In the genomic region with DNA sequence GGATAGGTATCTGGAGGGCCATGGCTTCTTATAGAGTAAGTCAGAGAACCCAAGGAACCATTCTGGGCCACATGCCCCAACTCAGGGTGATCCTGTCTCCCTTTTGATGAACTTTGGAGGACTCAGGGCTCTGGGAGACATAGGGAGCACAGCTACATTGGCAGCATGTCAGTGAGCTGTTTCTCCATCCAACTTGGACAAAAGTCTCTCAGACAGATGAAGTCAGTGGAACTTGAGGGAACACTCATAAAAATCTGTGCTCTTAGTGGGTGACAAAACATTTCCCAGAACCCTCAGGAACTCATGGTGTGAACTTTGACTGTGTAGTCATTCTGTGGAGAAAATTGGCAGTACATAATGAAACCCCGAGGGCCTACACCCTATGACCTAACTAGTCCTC, we compare ENCODE assay signal across 26 mouse cellular contexts. TPM values are rescaled to one million over a fixed set of nuclear protein-coding genes. Genes with fewer than 3 reads are reported as not detected.
DNase-seq lines count a peak whose midpoint lies in the region; ATAC-seq lines count a peak whose summit lies in the region.
"Had no signal": no experiment of that assay in that cellular context is flagged by ENCODE, and none has a peak within 500 bp of the region (broad histone marks: within the 10 kb centered on the region; RNA-seq: fewer than 3 reads in every experiment).

No protein-coding gene starts in this region.

- no peaks in the 10 kb centered on the region for H3K9me3 ChIP-seq in heart, embryonic 11.5 days (replicated peaks; ENCODE audit: control insufficient read depth, low read length)
- H3K9me3 ChIP-seq: hindbrain, embryonic 13.5 days; kidney, embryonic 15.5 days; limb, embryonic 13.5 days; liver, embryonic 12.5 days had no signal

- no peaks in the 10 kb centered on the region for H3K4me1 ChIP-seq in heart, embryonic 11.5 days (ENCODE audit: control insufficient read depth, insufficient read depth, low read length)
- H3K4me1 ChIP-seq: hindbrain, embryonic 13.5 days; kidney, embryonic 15.5 days; liver, embryonic 12.5 days had no signal

- H3K4me2 ChIP-seq in heart, embryonic 11.5 days = no peak overlapping the region
- H3K4me2 ChIP-seq: hindbrain, embryonic 13.5 days; kidney, embryonic 15.5 days; limb, embryonic 13.5 days; liver, embryonic 12.5 days had no signal

- WGBS in heart, embryonic 11.5 days (ENCODE audit: insufficient replicate concordance) = 80% methylated on average over 1 of the region's 1 CpGs

- intact Hi-C loops in heart, postnatal 36 days (cut with DNase I) = no loop called here

- no peak overlapping the region for H3K9ac ChIP-seq in heart, embryonic 11.5 days (ENCODE audit: low read depth, low read length)
- H3K9ac ChIP-seq: forebrain, postnatal 0 days; hindbrain, embryonic 13.5 days; kidney, embryonic 15.5 days; limb, embryonic 13.5 days; liver, embryonic 12.5 days had no signal

- no peak for ATAC-seq in heart, embryonic 11.5 days (replicated peaks; ENCODE audit: insufficient number of reproducible peaks, low FRiP score, low TSS enrichment)
- no peak for ATAC-seq in erythroid progenitor cell, adult 5-6 weeks (replicated peaks; ENCODE audit: low FRiP score, poor library complexity, severe bottlenecking)
- ATAC-seq: CD4-positive, CD25-positive, alpha-beta regulatory T cell, adult 4 months; forebrain, postnatal 0 days; liver, embryonic 12.5 days had no signal

- H3K27ac ChIP-seq in heart, embryonic 11.5 days (ENCODE audit: low read depth, low read length) = no peak overlapping the region
- H3K27ac ChIP-seq: hindbrain, embryonic 13.5 days; kidney, embryonic 15.5 days; limb, embryonic 13.5 days; liver, embryonic 12.5 days had no signal

- H3K4me3 ChIP-seq in heart, embryonic 11.5 days (ENCODE audit: low read depth, low read length) = no peak overlapping the region
- H3K4me3 ChIP-seq: hindbrain, embryonic 13.5 days; kidney, embryonic 15.5 days; limb, embryonic 13.5 days; liver, embryonic 12.5 days had no signal

- no peaks in the 10 kb centered on the region for H3K36me3 ChIP-seq in heart, embryonic 11.5 days (ENCODE audit: control insufficient read depth, insufficient read depth, low read length)
- H3K36me3 ChIP-seq: hindbrain, embryonic 13.5 days; kidney, embryonic 15.5 days; limb, embryonic 13.5 days; liver, embryonic 12.5 days had no signal

- no peaks in the 10 kb centered on the region for H3K27me3 ChIP-seq in heart, embryonic 11.5 days (ENCODE audit: control insufficient read depth, insufficient read depth, low read length)
- H3K27me3 ChIP-seq: hindbrain, embryonic 13.5 days; kidney, embryonic 15.5 days; limb, embryonic 13.5 days; liver, embryonic 12.5 days had no signal

- DNase-seq in adrenal gland, adult 8-10 months = peak; percentile 3
- no peak for DNase-seq in adrenal gland, adult 18-20 months (ENCODE audit: low spot score in 2 of 2)
- peak; percentile 66 to 79 for DNase-seq in heart, adult 18-20 months
- DNase-seq in gastrocnemius, postnatal 25 days = peak; percentile 57
- peak; percentile 37 to 62 for DNase-seq in heart, postnatal 36 days
- DNase-seq in frontal cortex, postnatal 36 days (ENCODE audit: low spot score in 2 of 2) = no peak
- DNase-seq: cerebellum, adult 11 months; cerebellum, postnatal 10 days; forebrain, postnatal 0 days; kidney, adult 11 months; kidney, postnatal 36 days; lung, adult 2 months; midbrain, embryonic 14.5 days had no signal

RNA-seq across cellular contexts. Expression of gene Cd200r3, which starts 53.2 kb away (rescaled TPM):
- under 1 TPM in 1 of 4 experiments, not detected in 3; 0.22 TPM for total RNA-seq in adrenal gland, adult 8-10 months (2022)
- not detected for total RNA-seq in adrenal gland, adult 18-20 months (2021)
- not detected for total RNA-seq in heart, adult 18-20 months (2021)
- 0.21 TPM in 1 of 2 replicates, not detected in the other for polyA plus RNA-seq in heart, embryonic 11.5 days (2014; fragmentation: Nextera tagmentation; extraction: Ambion mirVana)
- not detected for total RNA-seq in gastrocnemius, postnatal 25 days (2021)
- not detected for total RNA-seq in heart, postnatal 36 days (2021)
- total RNA-seq in erythroid progenitor cell, adult 5-6 weeks (2015; ENCODE audit: low replicate concordance) = 8.8 and 10.8 TPM in 2 replicates
- total RNA-seq in erythroid progenitor cell, adult 5-6 weeks (2017; ENCODE audit: low replicate concordance) = 4.6 and 5.0 TPM in 2 replicates
- total RNA-seq: forebrain, postnatal 0 days; layer of hippocampus, adult 8-10 months; left cerebral cortex, postnatal 25 days had no signal
- polyA plus RNA-seq: cortical plate, adult 2 months; embryonic facial prominence, embryonic 11.5 days; forebrain, embryonic 11.5 days; hindbrain, embryonic 13.5 days; midbrain, embryonic 14.5 days; neural tube, embryonic 11.5 days had no signal

Comparison
In these comparisons a context has a peak if more than half of its experiments do, and no peak if none do; other contexts are left out.
1. DNase-seq: peak in adrenal gland, adult 8-10 months (single experiment), heart, adult 18-20 months (2 of 2), gastrocnemius, postnatal 25 days (single experiment) and heart, postnatal 36 days (2 of 2); none in adrenal gland, adult 18-20 months (0 of 2) and frontal cortex, postnatal 36 days (0 of 2).
2. RNA of gene Cd200r3, which starts 53.2 kb away (total RNA-seq): 4.6 to 10.8 TPM in erythroid progenitor cell, adult 5-6 weeks; not detected in gastrocnemius, postnatal 25 days, not detected in adrenal gland, adult 18-20 months, not detected in heart, postnatal 36 days, 0.22 TPM in adrenal gland, adult 8-10 months and not detected in heart, adult 18-20 months; every median in the first group is over 4 times any median in the second.